Mouse (Mus musculus) liver, adult 2 months (tissue): ENCODE measurements around the gene Actrt3. TPM values are rescaled to one million over a fixed set of nuclear protein-coding genes. Genes with fewer than 3 reads are reported as not detected.
"Not testable (repeated sequence)": the region's sequence is repeated elsewhere in the genome, so short reads cannot be mapped to it uniquely, and the experiment has no call there.

ENCODE experiments used
- DNase-seq: peaks from one replicate; pipeline ENCODE4 v3.0.0-alpha.2; 2011; ENCODE audit warnings: low read depth, low spot score; ENCODE audit errors: extremely low read depth
- H3K27ac ChIP-seq: fragments of 200-500 bp; replicated peaks from 2 replicates; pipeline ENCODE4 v1.5.1; 2012; ENCODE audit warnings: low read depth, mild to moderate bottlenecking, control low read depth, inconsistent platforms, low read length; ENCODE audit not compliant: insufficient read depth
- H3K27me3 ChIP-seq: fragments of 200-500 bp; 2 replicates; pipeline ENCODE4 v1.6.1; 2012; ENCODE audit warnings: mild to moderate bottlenecking, moderate library complexity, low read length, inconsistent platforms; ENCODE audit not compliant: control insufficient read depth, insufficient read depth
- H3K36me3 ChIP-seq: fragments of 200-500 bp; 2 replicates; pipeline ENCODE4 v1.6.1; 2012; ENCODE audit warnings: low read length, inconsistent platforms; ENCODE audit not compliant: control insufficient read depth, insufficient read depth
- H3K4me1 ChIP-seq: fragments of 200-500 bp; 2 replicates; pipeline ENCODE4 v1.6.1; 2011; ENCODE audit warnings: low read length; ENCODE audit not compliant: control insufficient read depth, insufficient read depth
- H3K4me3 ChIP-seq: fragments of 200-500 bp; 2 replicates; pipeline ENCODE4 v1.5.1; 2011; ENCODE audit warnings: low read depth, mild to moderate bottlenecking, control low read depth, low read length, moderate library complexity; ENCODE audit not compliant: insufficient read depth
- H3K79me2 ChIP-seq: fragments of 200-500 bp; 2 replicates; pipeline ENCODE4 v1.6.1; 2012; ENCODE audit warnings: inconsistent platforms, mild to moderate bottlenecking, low read length, moderate library complexity; ENCODE audit not compliant: control insufficient read depth, insufficient read depth
- H3K9ac ChIP-seq: fragments of 200-500 bp; 2 replicates; pipeline ENCODE4 v1.6.1; 2012; ENCODE audit warnings: low read depth, mild to moderate bottlenecking, control low read depth, inconsistent platforms, low read length
- CTCF ChIP-seq: fragments of 200-500 bp; IDR thresholded peaks from 2 replicates; pipeline ENCODE4 v1.5.1; 2011; ENCODE audit warnings: low read depth, low read length, control low read depth
- POLR2A ChIP-seq: fragments of 200-500 bp; IDR thresholded peaks from 2 replicates; pipeline ENCODE4 v1.6.1; 2011; ENCODE audit warnings: low read length, control low read depth; ENCODE audit not compliant: insufficient read depth; ENCODE audit errors: extremely low read depth
- WGBS: fragments of 180-500 bp; shearing (Covaris S2); methylation state at CpG from one replicate; pipeline ENCODE4 v1.1.7; 2018; 5-methylcytosine and 5-hydroxymethylcytosine counted together
- polyA plus RNA-seq: library from polyadenylated mRNA; depleted of rRNA; stranded (reverse); fragments of >200 nt; gene quantifications from 2 replicates; pipeline ENCODE4 v1.2.3, GENCODE M21; 2012
- total RNA-seq: library from RNA; depleted of rRNA; stranded (reverse); fragments of >200 nt; gene quantifications from 2 replicates; pipeline ENCODE4 v1.2.3, GENCODE M21; 2014

Actrt3 gene
- total and polyA plus RNA-seq, 2 experiments: 0.04 TPM; not detected in 1

GRCm38 (mm10) chr3:30595111-30595832 is 4.5 kb downstream of the Actrt3 start:
- H3K4me1 ChIP-seq: peaks cover 10% of the 10 kb centered on the region
- TF ChIP-seq CTCF (no peak), POLR2A (0 out of 2 replicates have a peak, but pooled peaks have one; percentile 13)
- H3K36me3 ChIP-seq: no peaks in the 10 kb centered on the region
- 1% methylated on average over 62 of the region's 62 CpGs for WGBS
- H3K27ac ChIP-seq: peak overlapping the region; percentile 3; the same call in 1 of the 2 replicates
- H3K27me3 ChIP-seq: no peaks in the 10 kb centered on the region
- H3K4me3 ChIP-seq: peak overlapping the region; percentile 66
- peak overlapping the region; percentile 88 for H3K9ac ChIP-seq
- no peaks in the 10 kb centered on the region for H3K79me2 ChIP-seq
- peak; percentile 43 for DNase-seq

GRCm38 (mm10) chr3:30593719-30594485 is 5.8 kb downstream of the Actrt3 start:
- H3K4me3 ChIP-seq: no peak overlapping the region
- no peaks in the 10 kb centered on the region for H3K79me2 ChIP-seq
- no peak overlapping the region for H3K27ac ChIP-seq
- peak; percentile 22; the same call in 1 of the 2 replicates for TF ChIP-seq CTCF
- TF ChIP-seq POLR2A: no peak
- no peak overlapping the region for H3K9ac ChIP-seq
- H3K27me3 ChIP-seq: no peaks in the 10 kb centered on the region
- H3K4me1 ChIP-seq: peaks cover 5% of the 10 kb centered on the region
- WGBS: 90% methylated on average over 4 of the region's 4 CpGs
- peak; percentile 47 for DNase-seq
- H3K36me3 ChIP-seq: no peaks in the 10 kb centered on the region

- DNase-seq: peak; percentile 88
- H3K27ac ChIP-seq: peak overlapping the region; percentile 55
- peaks cover 5% of the 10 kb centered on the region for H3K4me1 ChIP-seq
- no peaks in the 10 kb centered on the region for H3K27me3 ChIP-seq
- WGBS: 0% methylated on average over 2 of the region's 2 CpGs
- TF ChIP-seq CTCF: no peak
- no peak for TF ChIP-seq POLR2A
- no peaks in the 10 kb centered on the region for H3K79me2 ChIP-seq
- no peaks in the 10 kb centered on the region for H3K36me3 ChIP-seq
- no peak overlapping the region for H3K9ac ChIP-seq
- H3K4me3 ChIP-seq: no peak overlapping the region
Measured at GRCm38 (mm10) chr3:30592418-30592853, 7.3 kb downstream of the Actrt3 start.

GRCm38 (mm10) chr3:30588865-30589264 is 10.9 kb downstream of the Actrt3 start:
- DNase-seq: no peak
- Histone ChIP-seq H3K27ac (no peak overlapping the region), H3K4me1 (peaks cover 4% of the 10 kb centered on the region), H3K27me3 (no peaks in the 10 kb centered on the region), H3K4me3 (no peak overlapping the region), H3K36me3 (no peaks in the 10 kb centered on the region), H3K79me2 (no peaks in the 10 kb centered on the region), H3K9ac (no peak overlapping the region)
- WGBS: 81% methylated on average over 6 of the region's 6 CpGs
- no peak for TF ChIP-seq CTCF
- TF ChIP-seq POLR2A: no peak

- 51% methylated on average over 2 of the region's 2 CpGs for WGBS
- no peak for TF ChIP-seq POLR2A
- no peak for TF ChIP-seq CTCF
- no peaks in the 10 kb centered on the region for H3K36me3 ChIP-seq
Measured at GRCm38 (mm10) chr3:30573549-30573948, 26.2 kb downstream of the Actrt3 start.

GRCm38 (mm10) chr3:30566333-30566732 is 33.4 kb downstream of the Actrt3 start:
- not testable (repeated sequence) for DNase-seq, H3K27ac ChIP-seq, H3K27me3 ChIP-seq, H3K9ac ChIP-seq, H3K4me1 ChIP-seq, H3K36me3 ChIP-seq, H3K4me3 ChIP-seq, H3K79me2 ChIP-seq
- WGBS: 75% methylated on average over 1 of the region's 2 CpGs

More at GRCm38 (mm10) chr3:30573549-30573948, 26.2 kb downstream of the Actrt3 start:
- H3K4me1 ChIP-seq: no peaks in the 10 kb centered on the region
- H3K4me3 ChIP-seq: no peak overlapping the region
- no peak overlapping the region for H3K9ac ChIP-seq
- H3K27ac ChIP-seq: no peak overlapping the region
- no peaks in the 10 kb centered on the region for H3K27me3 ChIP-seq
- no peak for DNase-seq
- H3K79me2 ChIP-seq: no peaks in the 10 kb centered on the region
